Mouse (Mus musculus): ENCODE results near the gene Ccdc174.

The Ccdc174 gene

GRCm38 (mm10) chr6:91901505-91901904, 23.7 kb downstream of the Ccdc174 start:
- in situ Hi-C loops (cut with MboI; ENCODE audit: low pct_unique_long_range_greater_than_20kb in 1 of 2, low sequenced_read_pairs in 2 of 2, unreplicated experiment in 1 of 2): loop anchor here (10.0 to 25.0 kb wide), 2 partner anchors 163 to 361 kb away; no protein-coding TSS in a partner anchor

- in situ Hi-C loops (cut with MboI; ENCODE audit: low pct_unique_long_range_greater_than_20kb in 1 of 2, low sequenced_read_pairs in 2 of 2, unreplicated experiment in 1 of 2): loop anchor here (10.0 to 25.0 kb wide), 2 partner anchors 162 to 360 kb away; no protein-coding TSS in a partner anchor
Measured at GRCm38 (mm10) chr6:91902509-91902908, 24.7 kb downstream of the Ccdc174 start, which contains the start of gene 4930590J08Rik. 4930590J08Rik (plus strand) TSS chr6:91902809.

GRCm38 (mm10) chr6:91914011-91914410, 36.2 kb downstream of the Ccdc174 start:
- in situ Hi-C loops (cut with MboI; ENCODE audit: low pct_unique_long_range_greater_than_20kb in 1 of 2, low sequenced_read_pairs in 2 of 2, unreplicated experiment in 1 of 2): loop anchor here in 1 of 2 experiments (25.0 kb wide), 1 partner anchor 348 kb away; no protein-coding TSS in a partner anchor

- in situ Hi-C loops (cut with MboI; ENCODE audit: low pct_unique_long_range_greater_than_20kb in 1 of 2, low sequenced_read_pairs in 2 of 2, unreplicated experiment in 1 of 2): loop anchor here in 1 of 2 experiments (25.0 kb wide), 1 partner anchor 345 kb away; no protein-coding TSS in a partner anchor
Measured at GRCm38 (mm10) chr6:91917286-91917685, 39.4 kb downstream of the Ccdc174 start.

- in situ Hi-C loops (cut with MboI; ENCODE audit: low pct_unique_long_range_greater_than_20kb in 1 of 2, low sequenced_read_pairs in 2 of 2, unreplicated experiment in 1 of 2): loop anchor here in 1 of 2 experiments (25.0 kb wide), 1 partner anchor 345 kb away; no protein-coding TSS in a partner anchor
Measured at GRCm38 (mm10) chr6:91917716-91918115, 39.9 kb downstream of the Ccdc174 start.

GRCm38 (mm10) chr6:91931231-91931630, 53.4 kb downstream of the Ccdc174 start:
- in situ Hi-C loops (cut with MboI; ENCODE audit: low pct_unique_long_range_greater_than_20kb in 1 of 2, low sequenced_read_pairs in 2 of 2, unreplicated experiment in 1 of 2): no loop called here

GRCm38 (mm10) chr6:91938491-91938890, 60.6 kb downstream of the Ccdc174 start:
- in situ Hi-C loops (cut with MboI; ENCODE audit: low pct_unique_long_range_greater_than_20kb in 1 of 2, low sequenced_read_pairs in 2 of 2, unreplicated experiment in 1 of 2): no loop called here

- in situ Hi-C loops (cut with MboI; ENCODE audit: low pct_unique_long_range_greater_than_20kb in 1 of 2, low sequenced_read_pairs in 2 of 2, unreplicated experiment in 1 of 2): no loop called here
Measured at GRCm38 (mm10) chr6:91948426-91948825, 70.6 kb downstream of the Ccdc174 start.

All from mouse embryonic stem cell (cell line).